Mouse (Mus musculus) neural tube, embryonic 12.5 days (tissue): ENCODE measurements around the gene Cpm. TPM values are rescaled to one million over a fixed set of nuclear protein-coding genes. Genes with fewer than 3 reads are reported as not detected.

ENCODE experiments used
- ATAC-seq: fragments of 200-750 bp; cut with Nextera tagmentation; 2 replicates; pipeline ENCODE4 v1.8.0; 2017; ENCODE audit warnings: low read depth, mild to moderate bottlenecking, moderate TSS enrichment, moderate library complexity; ENCODE audit not compliant: low FRiP score
- H3K27ac ChIP-seq: fragments of 300-500 bp; sonication (generic); 2 replicates; pipeline ENCODE4 v1.5.1; 2016
- H3K27me3 ChIP-seq: fragments of 300-500 bp; sonication (generic); replicated peaks from 2 replicates; pipeline ENCODE4 v1.6.1; 2016; ENCODE audit warnings: mild to moderate bottlenecking
- H3K36me3 ChIP-seq: fragments of 300-500 bp; sonication (generic); 2 replicates; pipeline ENCODE4 v1.6.1; 2016; ENCODE audit warnings: mild to moderate bottlenecking
- H3K4me1 ChIP-seq: fragments of 300-500 bp; sonication (generic); 2 replicates; pipeline ENCODE4 v1.6.1; 2016
- H3K4me2 ChIP-seq: fragments of 300-500 bp; sonication (generic); replicated peaks from 2 replicates; pipeline ENCODE4 v1.6.1; 2016; ENCODE audit warnings: mild to moderate bottlenecking
- H3K4me3 ChIP-seq: fragments of 300-500 bp; sonication (generic); 2 replicates; pipeline ENCODE4 v1.5.1; 2016
- H3K9ac ChIP-seq: fragments of 300-500 bp; sonication (generic); 2 replicates; pipeline ENCODE4 v1.6.1; 2016; ENCODE audit warnings: mild to moderate bottlenecking
- H3K9me3 ChIP-seq: fragments of 300-500 bp; sonication (generic); 2 replicates; pipeline ENCODE4 v1.6.1; 2016; ENCODE audit warnings: mild to moderate bottlenecking
- WGBS: fragments of 180-500 bp; shearing (Covaris S2); methylation state at CpG from one replicate; pipeline ENCODE4 v1.1.7; 2016; 5-methylcytosine and 5-hydroxymethylcytosine counted together
- polyA plus RNA-seq: library from polyadenylated mRNA; unstranded; fragments of >200 nt; fragmentation: Nextera tagmentation; extraction: Ambion mirVana; gene quantifications from 2 replicates; pipeline ENCODE4 v1.2.1, GENCODE M21; 2016

Cpm gene
- polyA plus RNA-seq, 1 experiment from 2014 or later, result 10.0 TPM

GRCm38 (mm10) chr10:117637745-117638577 lies 8.7 kb downstream of the Cpm start:
- Histone ChIP-seq H3K4me2 (no peak overlapping the region), H3K4me1 (no peaks in the 10 kb centered on the region), H3K9ac (no peak overlapping the region), H3K27ac (no peak overlapping the region), H3K4me3 (no peak overlapping the region), H3K27me3 (no peaks in the 10 kb centered on the region), H3K36me3 (no peaks in the 10 kb centered on the region), H3K9me3 (no peaks in the 10 kb centered on the region)
- 67% methylated on average over 9 of the region's 9 CpGs for WGBS
- ATAC-seq, result no peak

GRCm38 (mm10) chr10:117638578-117639220 lies 9.4 kb downstream of the Cpm start:
- Histone ChIP-seq H3K4me3 (no peak overlapping the region), H3K9ac (no peak overlapping the region), H3K4me1 (no peaks in the 10 kb centered on the region), H3K4me2 (no peak overlapping the region), H3K27me3 (no peaks in the 10 kb centered on the region), H3K27ac (no peak overlapping the region), H3K36me3 (no peaks in the 10 kb centered on the region), H3K9me3 (no peaks in the 10 kb centered on the region)
- ATAC-seq, result no peak
- 79% methylated on average over 7 of the region's 7 CpGs for WGBS

- Histone ChIP-seq H3K9me3 (no peaks in the 10 kb centered on the region), H3K9ac (no peak overlapping the region), H3K4me3 (no peak overlapping the region), H3K36me3 (no peaks in the 10 kb centered on the region), H3K4me1 (no peaks in the 10 kb centered on the region), H3K4me2 (no peak overlapping the region), H3K27me3 (no peaks in the 10 kb centered on the region), H3K27ac (no peak overlapping the region)
- ATAC-seq, result no peak
- WGBS, result 93% methylated on average over 8 of the region's 8 CpGs
These were observed 9.9 kb downstream of the Cpm start for GRCm38 (mm10) chr10:117639221-117639599.

GRCm38 (mm10) chr10:117639899-117640594 lies 10.7 kb downstream of the Cpm start:
- no peaks in the 10 kb centered on the region for H3K27me3 ChIP-seq
- 57% methylated on average over 21 of the region's 21 CpGs for WGBS

GRCm38 (mm10) chr10:117640595-117641078 lies 11.3 kb downstream of the Cpm start:
- H3K9me3 ChIP-seq, result no peaks in the 10 kb centered on the region
- no peak overlapping the region for H3K4me2 ChIP-seq
- H3K4me3 ChIP-seq, result no peak overlapping the region
- no peaks in the 10 kb centered on the region for H3K27me3 ChIP-seq
- H3K4me1 ChIP-seq, result no peaks in the 10 kb centered on the region; the same call in 1 of the 2 replicates
- no peak for ATAC-seq
- no peak overlapping the region for H3K9ac ChIP-seq
- H3K27ac ChIP-seq, result no peak overlapping the region
- H3K36me3 ChIP-seq, result no peaks in the 10 kb centered on the region
- WGBS, result 72% methylated on average over 7 of the region's 7 CpGs

More at GRCm38 (mm10) chr10:117639899-117640594, 10.7 kb downstream of the Cpm start:
- no peaks in the 10 kb centered on the region for H3K36me3 ChIP-seq
- H3K9me3 ChIP-seq, result no peaks in the 10 kb centered on the region
- H3K4me3 ChIP-seq, result no peak overlapping the region
- no peak for ATAC-seq
- H3K4me2 ChIP-seq, result no peak overlapping the region
- no peaks in the 10 kb centered on the region for H3K4me1 ChIP-seq
- H3K27ac ChIP-seq, result no peak overlapping the region
- H3K9ac ChIP-seq, result no peak overlapping the region

GRCm38 (mm10) chr10:117641400-117642200 lies 12.3 kb downstream of the Cpm start:
- Histone ChIP-seq H3K4me3 (no peak overlapping the region), H3K9me3 (no peaks in the 10 kb centered on the region), H3K27ac (no peak overlapping the region), H3K27me3 (no peaks in the 10 kb centered on the region), H3K36me3 (no peaks in the 10 kb centered on the region), H3K4me1 (no peaks in the 10 kb centered on the region; the same call in 1 of the 2 replicates), H3K4me2 (no peak overlapping the region), H3K9ac (no peak overlapping the region)
- no peak for ATAC-seq
- WGBS, result 65% methylated on average over 20 of the region's 20 CpGs

GRCm38 (mm10) chr10:117642201-117642450 lies 12.8 kb downstream of the Cpm start:
- WGBS, result 87% methylated on average over 9 of the region's 9 CpGs
- H3K27ac ChIP-seq, result no peak overlapping the region
- no peak for ATAC-seq

GRCm38 (mm10) chr10:117642491-117643262 lies 13.4 kb downstream of the Cpm start:
- Histone ChIP-seq H3K36me3 (no peaks in the 10 kb centered on the region), H3K4me1 (no peaks in the 10 kb centered on the region; the same call in 1 of the 2 replicates), H3K27ac (no peak overlapping the region), H3K27me3 (no peaks in the 10 kb centered on the region), H3K9me3 (no peaks in the 10 kb centered on the region), H3K4me2 (no peak overlapping the region), H3K4me3 (no peak overlapping the region), H3K9ac (no peak overlapping the region)
- WGBS, result 93% methylated on average over 15 of the region's 15 CpGs
- ATAC-seq, result no peak

More at GRCm38 (mm10) chr10:117642201-117642450, 12.8 kb downstream of the Cpm start:
- Histone ChIP-seq H3K4me2 (no peak overlapping the region), H3K4me1 (no peaks in the 10 kb centered on the region; the same call in 1 of the 2 replicates), H3K27me3 (no peaks in the 10 kb centered on the region), H3K9me3 (no peaks in the 10 kb centered on the region), H3K9ac (no peak overlapping the region), H3K4me3 (no peak overlapping the region), H3K36me3 (no peaks in the 10 kb centered on the region)

- no peaks in the 10 kb centered on the region for H3K27me3 ChIP-seq
- no peak overlapping the region for H3K4me2 ChIP-seq
- H3K36me3 ChIP-seq, result no peaks in the 10 kb centered on the region
- no peak overlapping the region for H3K4me3 ChIP-seq
- no peaks in the 10 kb centered on the region; the same call in 1 of the 2 replicates for H3K4me1 ChIP-seq
- no peaks in the 10 kb centered on the region for H3K9me3 ChIP-seq
- H3K27ac ChIP-seq, result no peak overlapping the region
- H3K9ac ChIP-seq, result no peak overlapping the region
- no peak for ATAC-seq
- 81% methylated on average over 6 of the region's 6 CpGs for WGBS
These were observed 14.0 kb downstream of the Cpm start for GRCm38 (mm10) chr10:117643302-117643701.

- 88% methylated on average over 12 of the region's 12 CpGs for WGBS
- H3K9ac ChIP-seq, result no peak overlapping the region
- no peaks in the 10 kb centered on the region for H3K36me3 ChIP-seq
- H3K4me2 ChIP-seq, result no peak overlapping the region
- no peak overlapping the region for H3K27ac ChIP-seq
- H3K4me1 ChIP-seq, result no peaks in the 10 kb centered on the region; the same call in 1 of the 2 replicates
- no peaks in the 10 kb centered on the region for H3K27me3 ChIP-seq
- H3K9me3 ChIP-seq, result no peaks in the 10 kb centered on the region
- no peak for ATAC-seq
- no peak overlapping the region for H3K4me3 ChIP-seq
These were observed 14.6 kb downstream of the Cpm start for GRCm38 (mm10) chr10:117643711-117644428.

GRCm38 (mm10) chr10:117644429-117644748 lies 15.1 kb downstream of the Cpm start:
- Histone ChIP-seq H3K9me3 (no peaks in the 10 kb centered on the region), H3K4me3 (no peak overlapping the region), H3K4me2 (no peak overlapping the region), H3K9ac (no peak overlapping the region), H3K27ac (no peak overlapping the region), H3K4me1 (no peaks in the 10 kb centered on the region; the same call in 1 of the 2 replicates), H3K27me3 (no peaks in the 10 kb centered on the region), H3K36me3 (no peaks in the 10 kb centered on the region)
- ATAC-seq, result no peak
- WGBS, result 76% methylated on average over 8 of the region's 8 CpGs
